Mouse (Mus musculus): Measurements from ENCODE around the gene Gm5039. TPM values are rescaled to one million over a fixed set of nuclear protein-coding genes. Genes with fewer than 3 reads are reported as not detected.
"Not testable (repeated sequence)": the region's sequence is repeated elsewhere in the genome, so short reads cannot be mapped to it uniquely, and the experiment has no call there.

Gm5039 gene
- polyA plus RNA-seq, 1 experiment from 2014 or later = not detected

GRCm38 (mm10) chr12:88297171-88297570, 26.7 kb downstream of the Gm5039 start:
- H3K4me3 ChIP-seq; H3K27me3 ChIP-seq; H3K27ac ChIP-seq; H3K9me3 ChIP-seq; H3K36me3 ChIP-seq; ATAC-seq (ENCODE audit: insufficient number of reproducible peaks, low FRiP score, low TSS enrichment, low read depth); H3K4me1 ChIP-seq; H3K9ac ChIP-seq; H3K4me2 ChIP-seq: not testable (repeated sequence)
- 64% methylated on average over 2 of the region's 2 CpGs for WGBS

GRCm38 (mm10) chr12:88293082-88293481, 30.7 kb downstream of the Gm5039 start:
- H3K4me1 ChIP-seq; H3K27me3 ChIP-seq; H3K9ac ChIP-seq; H3K27ac ChIP-seq; H3K4me2 ChIP-seq; H3K4me3 ChIP-seq; H3K36me3 ChIP-seq; H3K9me3 ChIP-seq; ATAC-seq (ENCODE audit: insufficient number of reproducible peaks, low FRiP score, low TSS enrichment, low read depth): not testable (repeated sequence)
- 56% methylated on average over 4 of the region's 4 CpGs for WGBS

DNA sequence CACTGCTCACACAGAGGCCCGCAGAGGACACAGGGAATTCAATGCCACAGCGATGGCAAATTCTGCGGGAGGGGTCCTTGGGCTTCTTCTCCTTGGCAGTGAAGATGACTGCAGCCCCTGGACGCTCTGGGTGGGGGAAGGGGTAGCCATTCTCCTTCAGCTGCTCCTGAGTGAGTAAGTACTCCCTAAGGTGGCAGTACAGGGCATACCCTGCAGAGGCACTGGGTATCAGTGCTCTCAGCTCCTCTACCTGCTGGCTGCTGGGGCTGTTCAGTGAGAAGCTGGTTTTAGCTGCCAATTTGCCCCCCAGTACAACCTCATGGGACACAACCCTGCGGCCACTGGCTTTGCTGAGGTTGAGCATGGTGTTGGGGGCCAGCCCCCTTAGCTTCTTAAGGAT, 38.6 kb downstream of the Gm5039 start:
- not testable (repeated sequence) for H3K27ac ChIP-seq, H3K4me1 ChIP-seq, H3K27me3 ChIP-seq, H3K4me2 ChIP-seq, H3K9ac ChIP-seq, H3K4me3 ChIP-seq, H3K36me3 ChIP-seq, H3K9me3 ChIP-seq
- ATAC-seq (ENCODE audit: insufficient number of reproducible peaks, low FRiP score, low TSS enrichment, low read depth) = peak; percentile 19; the same call in 1 of the 2 replicates
- 78% methylated on average over 5 of the region's 5 CpGs for WGBS

GRCm38 (mm10) chr12:88274400-88274799, 49.4 kb downstream of the Gm5039 start, which contains the start of gene Gm5662:
Gene Gm5662 (minus strand): TSS chr12:88274500.
- H3K9ac ChIP-seq; H3K4me2 ChIP-seq; H3K9me3 ChIP-seq; H3K27ac ChIP-seq; H3K4me3 ChIP-seq; H3K27me3 ChIP-seq; H3K4me1 ChIP-seq; ATAC-seq (ENCODE audit: insufficient number of reproducible peaks, low FRiP score, low TSS enrichment, low read depth); H3K36me3 ChIP-seq: not testable (repeated sequence)
- WGBS = 81% methylated on average over 5 of the region's 5 CpGs

Other genes with a start within 250 kb of the Gm5039 start
- not detected in 2 replicates for gene Gm16368, start 240.3 kb downstream of the Gm5039 start, polyA plus RNA-seq (2015; fragmentation: Nextera tagmentation; extraction: Ambion mirVana)
- not detected in 2 replicates for gene Gm10436, start 141.9 kb downstream of the Gm5039 start, polyA plus RNA-seq (2015; fragmentation: Nextera tagmentation; extraction: Ambion mirVana)
- gene Gm8332, start 73.9 kb downstream of the Gm5039 start, polyA plus RNA-seq (2015; fragmentation: Nextera tagmentation; extraction: Ambion mirVana) = not detected in 2 replicates
- not detected in 2 replicates for gene Gm5662, start 49.5 kb downstream of the Gm5039 start, polyA plus RNA-seq (2015; fragmentation: Nextera tagmentation; extraction: Ambion mirVana)
- gene Adck1, start 36.5 kb upstream of the Gm5039 start, polyA plus RNA-seq (2015; fragmentation: Nextera tagmentation; extraction: Ambion mirVana) = 18.7 TPM in 2 replicates

Measured in limb, embryonic 15.5 days (tissue).